Mouse (Mus musculus): ENCODE results near the gene D030056L22Rik.

DNA sequence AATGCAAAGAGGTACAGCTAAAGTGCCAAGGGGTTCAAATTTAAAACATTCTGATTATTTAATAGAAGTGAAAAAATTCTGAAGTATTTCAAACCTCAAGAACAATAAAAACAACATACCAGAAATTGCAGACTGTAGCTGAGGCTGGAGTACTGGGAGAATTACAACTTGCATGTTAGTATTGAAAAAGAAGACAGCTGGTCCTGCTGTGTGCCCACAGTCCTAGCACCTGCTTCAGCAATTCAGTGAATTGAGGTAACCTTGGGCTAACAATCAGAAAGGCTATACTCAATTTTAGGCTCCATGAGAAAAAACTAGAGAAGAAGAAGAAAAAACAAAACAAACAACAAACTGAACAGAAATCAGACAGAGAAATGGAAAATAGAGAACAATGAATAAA, 4.9 kb upstream of the D030056L22Rik start:
- TF ChIP-seq CTCF (conservative IDR thresholded peaks at IDR 0.05; ENCODE audit: insufficient read depth, insufficient read length, low read depth, low read length) (no peak), POLR2A (IDR thresholded peaks at IDR 0.05; ENCODE audit: low read depth, low read length) (no peak)
